Mouse (Mus musculus) small intestine, adult 2 months (tissue): ENCODE data around the gene Phactr3. TPM values are rescaled to one million over a fixed set of nuclear protein-coding genes. Genes with fewer than 3 reads are reported as not detected.

Experiments
- H3K27ac ChIP-seq: fragments of 200-500 bp; 2 replicates; pipeline ENCODE4 v1.5.1; 2012; ENCODE audit warnings: low read depth, low read length, control low read depth, inconsistent platforms; ENCODE audit not compliant: insufficient read depth
- H3K27me3 ChIP-seq: fragments of 200-500 bp; 2 replicates; pipeline ENCODE4 v1.6.1; 2012; ENCODE audit warnings: mild to moderate bottlenecking, moderate library complexity, low read length, inconsistent platforms; ENCODE audit not compliant: control insufficient read depth, insufficient read depth
- H3K36me3 ChIP-seq: fragments of 200-500 bp; 2 replicates; pipeline ENCODE4 v1.6.1; 2012; ENCODE audit warnings: mild to moderate bottlenecking, low read length, control low read depth, inconsistent platforms; ENCODE audit not compliant: control insufficient read depth, insufficient read depth
- H3K4me1 ChIP-seq: fragments of 200-500 bp; 2 replicates; pipeline ENCODE4 v1.6.1; 2012; ENCODE audit warnings: low read length, inconsistent platforms, mixed read lengths; ENCODE audit not compliant: control insufficient read depth, insufficient read depth, insufficient read length
- H3K4me3 ChIP-seq: fragments of 200-500 bp; 2 replicates; pipeline ENCODE4 v1.5.1; 2012; ENCODE audit warnings: low read depth, mild to moderate bottlenecking, control low read depth, inconsistent platforms, low read length, moderate library complexity
- CTCF ChIP-seq: fragments of 200-500 bp; IDR thresholded peaks from 2 replicates; pipeline ENCODE4 v1.5.1; 2012; ENCODE audit warnings: low read depth, mild to moderate bottlenecking, control low read depth, inconsistent platforms, low read length, moderate library complexity, mixed read lengths; ENCODE audit not compliant: insufficient replicate concordance, insufficient read length; ENCODE audit errors: extremely low read depth
- POLR2A ChIP-seq: fragments of 200-500 bp; IDR thresholded peaks from 2 replicates; pipeline ENCODE4 v1.6.1; 2012; ENCODE audit warnings: low read depth, mild to moderate bottlenecking, control low read depth, inconsistent platforms, low read length, moderate library complexity
- WGBS: fragments of 180-500 bp; shearing (Covaris S2); methylation state at CpG from one replicate; pipeline ENCODE4 v1.1.7; 2018; 5-methylcytosine and 5-hydroxymethylcytosine counted together
- polyA plus RNA-seq: library from polyadenylated mRNA; depleted of rRNA; stranded (reverse); fragments of >200 nt; gene quantifications from 2 replicates; pipeline ENCODE4 v1.2.3, GENCODE M21; 2012

The Phactr3 gene
- polyA plus RNA-seq, 1 experiment, result 0.10 TPM

- H3K27me3 ChIP-seq, result 0 out of 2 replicates have a peak, but pooled peaks cover 10% of the 10 kb centered on the region
- no peaks in the 10 kb centered on the region for H3K36me3 ChIP-seq
- TF ChIP-seq CTCF (no peak), POLR2A (no peak)
- no peak overlapping the region for H3K4me3 ChIP-seq
- H3K27ac ChIP-seq, result no peak overlapping the region
- H3K4me1 ChIP-seq, result 0 out of 2 replicates have a peak, but pooled peaks cover 2% of the 10 kb centered on the region
These were observed 1.5 kb downstream of the Phactr3 start for GRCm38 (mm10) chr2:178120356-178120645.

GRCm38 (mm10) chr2:178120651-178121374 lies 2.0 kb downstream of the Phactr3 start:
- Histone ChIP-seq H3K27ac (no peak overlapping the region), H3K4me3 (no peak overlapping the region), H3K4me1 (0 out of 2 replicates have a peak, but pooled peaks cover 2% of the 10 kb centered on the region), H3K36me3 (no peaks in the 10 kb centered on the region), H3K27me3 (0 out of 2 replicates have a peak, but pooled peaks cover 10% of the 10 kb centered on the region)
- WGBS, result 86% methylated on average over 8 of the region's 8 CpGs
- no peak for TF ChIP-seq CTCF
- no peak for TF ChIP-seq POLR2A

GRCm38 (mm10) chr2:178121375-178121688 lies 2.6 kb downstream of the Phactr3 start:
- Histone ChIP-seq H3K27ac (no peak overlapping the region), H3K27me3 (0 out of 2 replicates have a peak, but pooled peaks cover 10% of the 10 kb centered on the region), H3K4me1 (0 out of 2 replicates have a peak, but pooled peaks cover 2% of the 10 kb centered on the region), H3K4me3 (no peak overlapping the region), H3K36me3 (no peaks in the 10 kb centered on the region)
- WGBS, result 69% methylated on average over 2 of the region's 2 CpGs
- no peak for TF ChIP-seq CTCF
- TF ChIP-seq POLR2A, result no peak

GRCm38 (mm10) chr2:178121946-178122665 lies 3.3 kb downstream of the Phactr3 start:
- 0 out of 2 replicates have a peak, but pooled peaks cover 2% of the 10 kb centered on the region for H3K4me1 ChIP-seq

GRCm38 (mm10) chr2:178123466-178123865 lies 4.7 kb downstream of the Phactr3 start:
- no peak for TF ChIP-seq CTCF
- TF ChIP-seq POLR2A, result no peak
- H3K36me3 ChIP-seq, result no peaks in the 10 kb centered on the region
- no peak overlapping the region for H3K4me3 ChIP-seq
- H3K27me3 ChIP-seq, result 0 out of 2 replicates have a peak, but pooled peaks cover 7% of the 10 kb centered on the region
- WGBS, result 61% methylated on average over 15 of the region's 15 CpGs
- no peak overlapping the region for H3K27ac ChIP-seq
- H3K4me1 ChIP-seq, result 0 out of 2 replicates have a peak, but pooled peaks cover 2% of the 10 kb centered on the region

More at GRCm38 (mm10) chr2:178121946-178122665, 3.3 kb downstream of the Phactr3 start:
- Histone ChIP-seq H3K36me3 (no peaks in the 10 kb centered on the region), H3K27me3 (0 out of 2 replicates have a peak, but pooled peaks cover 10% of the 10 kb centered on the region), H3K27ac (no peak overlapping the region), H3K4me3 (no peak overlapping the region)
- WGBS, result 38% methylated on average over 4 of the region's 4 CpGs
- TF ChIP-seq CTCF (no peak), POLR2A (no peak)

GRCm38 (mm10) chr2:178125427-178125826 lies 6.7 kb downstream of the Phactr3 start:
- Histone ChIP-seq H3K27me3 (no peaks in the 10 kb centered on the region), H3K36me3 (no peaks in the 10 kb centered on the region), H3K4me1 (no peaks in the 10 kb centered on the region), H3K27ac (no peak overlapping the region), H3K4me3 (no peak overlapping the region)
- WGBS, result 81% methylated on average over 8 of the region's 8 CpGs
- TF ChIP-seq CTCF (no peak), POLR2A (no peak)

- Histone ChIP-seq H3K36me3 (no peaks in the 10 kb centered on the region), H3K27ac (no peak overlapping the region), H3K4me1 (no peaks in the 10 kb centered on the region), H3K27me3 (no peaks in the 10 kb centered on the region), H3K4me3 (no peak overlapping the region)
- TF ChIP-seq CTCF (no peak), POLR2A (no peak)
- 88% methylated on average over 7 of the region's 7 CpGs for WGBS
These were observed 7.5 kb downstream of the Phactr3 start for GRCm38 (mm10) chr2:178126041-178126820.
